Mouse (Mus musculus): ENCODE measurements at regions not wholly inside any gene's neighbourhood (a gene's known extent, or its start where the extent isn't known, plus 50 kb on each side); places are given as distances from the start of the nearest gene placed in this dataset.

DNA sequence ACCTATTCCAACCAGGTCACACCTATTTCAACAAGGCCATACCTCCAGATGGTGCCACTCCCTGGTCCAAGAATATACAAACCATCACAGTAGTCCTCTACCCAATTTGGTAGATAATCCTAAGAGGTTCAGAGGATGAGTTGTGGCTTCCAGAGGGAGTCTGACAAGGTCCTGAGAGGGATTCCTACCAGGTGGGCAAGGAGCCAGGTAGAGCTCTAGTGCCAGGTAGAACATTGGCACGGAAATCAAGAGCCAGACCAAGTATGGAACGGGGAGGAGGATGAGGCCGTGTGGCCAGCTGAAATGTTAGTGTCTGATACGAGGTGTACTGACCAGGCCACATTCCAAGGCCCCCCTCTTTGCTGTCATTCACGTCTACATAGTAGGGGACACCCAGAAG lies 153.0 kb downstream of the Slc30a10 start:
- Histone ChIP-seq H3K27me3 (ENCODE audit: control insufficient read depth, insufficient read depth, low read length) (no peaks in the 10 kb centered on the region), H3K36me3 (ENCODE audit: control insufficient read depth, insufficient read depth, low read length) (no peaks in the 10 kb centered on the region), H3K4me3 (ENCODE audit: insufficient read depth, low read depth, low read length) (no peak overlapping the region), H3K4me1 (ENCODE audit: control insufficient read depth, insufficient read depth, low read length) (peaks cover 3% of the 10 kb centered on the region; the same call in 1 of the 2 replicates), H3K9ac (ENCODE audit: low read depth, low read length) (no peak overlapping the region), H3K79me2 (ENCODE audit: control insufficient read depth, insufficient read depth, low read length) (no peaks in the 10 kb centered on the region), H3K27ac (replicated peaks; ENCODE audit: insufficient read depth, low read depth, low read length) (no peak overlapping the region)
- 42% methylated on average over 5 of the region's 5 CpGs for WGBS
- TF ChIP-seq CTCF (IDR thresholded peaks at IDR 0.05; ENCODE audit: low read depth, low read length) (no peak), POLR2A (IDR thresholded peaks at IDR 0.05; ENCODE audit: extremely low read depth, insufficient read depth, low read length) (no peak)
- DNase-seq (ENCODE audit: extremely low read depth, low read depth, low spot score): peak; percentile 37

DNA sequence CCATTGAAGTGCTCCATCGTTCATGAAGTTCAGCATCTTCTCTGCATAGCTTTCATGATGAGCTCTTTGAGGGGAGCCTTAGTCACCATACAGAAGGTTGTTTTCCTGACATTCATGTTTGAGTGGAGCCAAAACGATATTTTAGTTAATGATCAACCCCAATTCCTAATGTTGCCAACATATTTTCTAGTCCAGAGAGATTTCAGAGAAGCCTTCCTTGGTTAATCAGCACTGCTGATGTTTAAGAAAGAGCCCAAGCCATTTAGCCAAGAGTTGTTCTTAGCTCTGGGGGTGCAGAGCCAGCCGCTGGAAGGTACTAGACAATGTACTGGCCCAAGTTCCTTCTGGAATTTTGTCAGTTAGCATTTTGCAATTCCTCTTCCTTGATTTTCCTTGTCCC lies 153.8 kb downstream of the Slc30a10 start:
- no peak overlapping the region for H3K27ac ChIP-seq (replicated peaks; ENCODE audit: insufficient read depth, low read depth, low read length)
- H3K79me2 ChIP-seq (ENCODE audit: control insufficient read depth, insufficient read depth, low read length): no peaks in the 10 kb centered on the region
- H3K36me3 ChIP-seq (ENCODE audit: control insufficient read depth, insufficient read depth, low read length): no peaks in the 10 kb centered on the region
- peaks cover 3% of the 10 kb centered on the region; the same call in 1 of the 2 replicates for H3K4me1 ChIP-seq (ENCODE audit: control insufficient read depth, insufficient read depth, low read length)
- H3K4me3 ChIP-seq (ENCODE audit: insufficient read depth, low read depth, low read length): no peak overlapping the region
- 42% methylated on average over 3 of the region's 3 CpGs for WGBS
- H3K9ac ChIP-seq (ENCODE audit: low read depth, low read length): no peak overlapping the region
- peak; percentile 76 for DNase-seq (ENCODE audit: extremely low read depth, low read depth, low spot score)
- no peaks in the 10 kb centered on the region for H3K27me3 ChIP-seq (ENCODE audit: control insufficient read depth, insufficient read depth, low read length)
- TF ChIP-seq POLR2A (IDR thresholded peaks at IDR 0.05; ENCODE audit: extremely low read depth, insufficient read depth, low read length) (no peak), CTCF (IDR thresholded peaks at IDR 0.05; ENCODE audit: low read depth, low read length) (no peak)

DNA sequence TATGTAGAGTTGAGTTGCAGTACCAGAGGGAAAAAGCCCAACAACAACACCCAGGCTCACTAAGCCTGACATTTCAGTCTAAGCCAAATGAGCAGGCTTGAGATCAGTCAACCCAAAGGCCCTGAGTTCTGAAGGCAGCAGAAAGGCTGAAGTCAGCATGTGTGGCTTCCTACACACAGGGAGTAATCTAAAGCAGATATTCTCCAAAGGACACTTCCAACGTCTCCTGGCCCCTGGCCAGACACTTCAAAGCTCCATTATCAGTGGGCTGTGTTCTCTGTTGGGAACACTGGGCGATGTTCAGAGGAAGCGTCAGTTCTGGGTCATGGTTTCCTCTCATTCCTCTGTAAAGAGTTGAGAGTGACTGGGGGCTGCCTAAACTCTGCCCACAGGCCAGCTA lies 155.9 kb downstream of the Slc30a10 start:
- Histone ChIP-seq H3K36me3 (ENCODE audit: control insufficient read depth, insufficient read depth, low read length) (no peaks in the 10 kb centered on the region), H3K9ac (ENCODE audit: low read depth, low read length) (no peak overlapping the region), H3K4me1 (ENCODE audit: control insufficient read depth, insufficient read depth, low read length) (peaks cover 3% of the 10 kb centered on the region; the same call in 1 of the 2 replicates), H3K27me3 (ENCODE audit: control insufficient read depth, insufficient read depth, low read length) (no peaks in the 10 kb centered on the region), H3K27ac (replicated peaks; ENCODE audit: insufficient read depth, low read depth, low read length) (no peak overlapping the region), H3K79me2 (ENCODE audit: control insufficient read depth, insufficient read depth, low read length) (no peaks in the 10 kb centered on the region), H3K4me3 (ENCODE audit: insufficient read depth, low read depth, low read length) (no peak overlapping the region)
- no peak for DNase-seq (ENCODE audit: extremely low read depth, low read depth, low spot score)
- 69% methylated on average over 3 of the region's 3 CpGs for WGBS
- TF ChIP-seq POLR2A (IDR thresholded peaks at IDR 0.05; ENCODE audit: extremely low read depth, insufficient read depth, low read length): no peak

DNA sequence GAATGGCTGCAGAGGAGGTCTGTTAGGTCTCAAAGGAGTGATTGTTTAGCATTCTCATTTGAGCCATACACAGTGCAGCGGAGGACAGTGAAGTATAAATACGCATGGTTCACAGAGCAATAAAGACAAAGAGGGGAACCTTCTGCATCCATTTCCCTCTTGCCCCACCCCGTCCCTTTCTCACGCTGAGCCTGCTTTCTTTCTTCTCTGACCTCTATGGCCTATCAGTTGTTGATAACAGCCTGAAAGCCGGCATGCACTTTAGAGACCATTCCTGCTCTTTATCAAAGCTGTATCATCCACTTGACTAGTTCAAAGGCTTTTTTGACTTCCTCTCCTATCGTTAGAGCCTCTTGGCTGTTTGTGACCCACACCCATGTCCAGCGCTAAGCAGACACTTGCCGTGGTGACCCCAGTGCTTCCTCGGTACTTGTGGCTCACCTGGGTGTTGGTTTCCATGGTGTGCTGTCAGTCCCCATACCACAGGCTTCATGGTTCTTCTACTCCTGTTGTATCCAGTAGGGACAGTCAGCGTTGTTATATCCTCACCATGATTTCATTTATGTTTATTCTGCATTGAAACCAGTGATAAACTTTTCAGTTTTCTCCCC lies 161.3 kb downstream of the Slc30a10 start:
- Histone ChIP-seq H3K27me3 (ENCODE audit: control insufficient read depth, insufficient read depth, low read length) (no peaks in the 10 kb centered on the region), H3K4me3 (ENCODE audit: insufficient read depth, low read depth, low read length) (no peak overlapping the region), H3K27ac (replicated peaks; ENCODE audit: insufficient read depth, low read depth, low read length) (no peak overlapping the region), H3K36me3 (ENCODE audit: control insufficient read depth, insufficient read depth, low read length) (no peaks in the 10 kb centered on the region), H3K79me2 (ENCODE audit: control insufficient read depth, insufficient read depth, low read length) (no peaks in the 10 kb centered on the region), H3K9ac (ENCODE audit: low read depth, low read length) (no peak overlapping the region), H3K4me1 (ENCODE audit: control insufficient read depth, insufficient read depth, low read length) (no peaks in the 10 kb centered on the region)
- 34% methylated on average over 10 of the region's 10 CpGs for WGBS
- TF ChIP-seq CTCF (IDR thresholded peaks at IDR 0.05; ENCODE audit: low read depth, low read length): no peak
- TF ChIP-seq POLR2A (IDR thresholded peaks at IDR 0.05; ENCODE audit: extremely low read depth, insufficient read depth, low read length): no peak
- DNase-seq (ENCODE audit: extremely low read depth, low read depth, low spot score): no peak

DNA sequence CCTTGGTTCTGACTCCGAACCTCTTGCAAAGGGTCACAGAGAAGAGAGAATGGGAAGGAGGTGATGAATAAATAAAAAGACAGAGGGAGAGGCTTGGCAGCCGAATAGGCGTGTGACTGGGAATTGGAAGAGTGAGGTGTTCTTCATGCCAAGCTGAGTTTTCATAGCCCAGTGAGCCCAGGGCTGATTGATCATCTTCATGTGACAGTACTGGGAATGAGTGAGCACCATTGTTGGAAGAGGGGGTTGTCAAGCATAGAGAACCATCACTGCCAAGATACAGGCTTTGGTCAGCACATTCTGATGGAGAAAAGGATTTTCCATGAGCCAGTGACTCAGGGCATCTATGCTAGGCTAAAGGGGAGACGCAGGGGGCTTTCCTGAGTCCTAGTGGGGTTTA lies 163.0 kb downstream of the Slc30a10 start:
- Histone ChIP-seq H3K27ac (replicated peaks; ENCODE audit: insufficient read depth, low read depth, low read length) (no peak overlapping the region), H3K36me3 (ENCODE audit: control insufficient read depth, insufficient read depth, low read length) (no peaks in the 10 kb centered on the region), H3K9ac (ENCODE audit: low read depth, low read length) (no peak overlapping the region), H3K4me3 (ENCODE audit: insufficient read depth, low read depth, low read length) (no peak overlapping the region), H3K4me1 (ENCODE audit: control insufficient read depth, insufficient read depth, low read length) (no peaks in the 10 kb centered on the region), H3K27me3 (ENCODE audit: control insufficient read depth, insufficient read depth, low read length) (no peaks in the 10 kb centered on the region), H3K79me2 (ENCODE audit: control insufficient read depth, insufficient read depth, low read length) (no peaks in the 10 kb centered on the region)
- 81% methylated on average over 4 of the region's 4 CpGs for WGBS
- TF ChIP-seq CTCF (IDR thresholded peaks at IDR 0.05; ENCODE audit: low read depth, low read length): no peak
- TF ChIP-seq POLR2A (IDR thresholded peaks at IDR 0.05; ENCODE audit: extremely low read depth, insufficient read depth, low read length): no peak
- peak; percentile 37 for DNase-seq (ENCODE audit: extremely low read depth, low read depth, low spot score)

DNA sequence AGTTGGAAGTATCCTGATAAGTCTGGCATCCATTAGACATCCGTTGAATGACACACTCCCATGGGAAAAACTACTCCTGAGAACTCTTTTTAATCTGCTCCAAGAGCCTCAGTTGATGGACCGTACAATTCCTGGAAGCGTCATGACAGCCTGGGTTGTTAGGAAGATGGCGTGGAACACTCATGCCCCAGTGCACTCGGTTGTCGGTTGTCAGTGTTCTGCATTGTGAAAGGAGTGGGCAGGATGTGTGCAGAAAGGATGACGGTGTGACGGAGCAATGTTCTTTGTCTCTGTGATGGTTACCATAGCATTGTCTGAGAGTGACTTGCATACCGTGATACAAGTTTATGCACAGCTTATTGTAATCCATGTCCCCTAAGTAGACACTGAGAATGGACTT lies 164.4 kb downstream of the Slc30a10 start:
- Histone ChIP-seq H3K27me3 (ENCODE audit: control insufficient read depth, insufficient read depth, low read length) (no peaks in the 10 kb centered on the region), H3K36me3 (ENCODE audit: control insufficient read depth, insufficient read depth, low read length) (no peaks in the 10 kb centered on the region), H3K27ac (replicated peaks; ENCODE audit: insufficient read depth, low read depth, low read length) (no peak overlapping the region), H3K9ac (ENCODE audit: low read depth, low read length) (no peak overlapping the region), H3K79me2 (ENCODE audit: control insufficient read depth, insufficient read depth, low read length) (no peaks in the 10 kb centered on the region), H3K4me1 (ENCODE audit: control insufficient read depth, insufficient read depth, low read length) (no peaks in the 10 kb centered on the region), H3K4me3 (ENCODE audit: insufficient read depth, low read depth, low read length) (no peak overlapping the region)
- TF ChIP-seq CTCF (IDR thresholded peaks at IDR 0.05; ENCODE audit: low read depth, low read length): no peak
- no peak for TF ChIP-seq POLR2A (IDR thresholded peaks at IDR 0.05; ENCODE audit: extremely low read depth, insufficient read depth, low read length)
- DNase-seq (ENCODE audit: extremely low read depth, low read depth, low spot score): no peak
- WGBS: 78% methylated on average over 9 of the region's 9 CpGs

All from liver, adult 2 months (tissue).